Mouse (Mus musculus): ENCODE measurements around the gene 1700113H08Rik.

The 1700113H08Rik gene

GRCm38 (mm10) chr10:87126186-87126824 lies 68.5 kb downstream of the 1700113H08Rik start:
- in situ Hi-C loops (cut with MboI; ENCODE audit: low pct_unique_long_range_greater_than_20kb in 1 of 2, low sequenced_read_pairs in 2 of 2, unreplicated experiment in 1 of 2): no loop called here

GRCm38 (mm10) chr10:87151050-87151449 lies 93.2 kb downstream of the 1700113H08Rik start:
- in situ Hi-C loops (cut with MboI; ENCODE audit: low pct_unique_long_range_greater_than_20kb in 1 of 2, low sequenced_read_pairs in 2 of 2, unreplicated experiment in 1 of 2): no loop called here

GRCm38 (mm10) chr10:87153731-87154505 lies 96.1 kb downstream of the 1700113H08Rik start:
- in situ Hi-C loops (cut with MboI; ENCODE audit: low pct_unique_long_range_greater_than_20kb in 1 of 2, low sequenced_read_pairs in 2 of 2, unreplicated experiment in 1 of 2): no loop called here

- in situ Hi-C loops (cut with MboI; ENCODE audit: low pct_unique_long_range_greater_than_20kb in 1 of 2, low sequenced_read_pairs in 2 of 2, unreplicated experiment in 1 of 2): no loop called here
Measured at GRCm38 (mm10) chr10:87159781-87160180, 101.9 kb downstream of the 1700113H08Rik start.

GRCm38 (mm10) chr10:87196123-87196756 lies 138.4 kb downstream of the 1700113H08Rik start:
- in situ Hi-C loops (cut with MboI; ENCODE audit: low pct_unique_long_range_greater_than_20kb in 1 of 2, low sequenced_read_pairs in 2 of 2, unreplicated experiment in 1 of 2): no loop called here

GRCm38 (mm10) chr10:87198720-87199119 lies 140.9 kb downstream of the 1700113H08Rik start:
- in situ Hi-C loops (cut with MboI; ENCODE audit: low pct_unique_long_range_greater_than_20kb in 1 of 2, low sequenced_read_pairs in 2 of 2, unreplicated experiment in 1 of 2): no loop called here

GRCm38 (mm10) chr10:87209466-87209865 lies 151.6 kb downstream of the 1700113H08Rik start:
- in situ Hi-C loops (cut with MboI; ENCODE audit: low pct_unique_long_range_greater_than_20kb in 1 of 2, low sequenced_read_pairs in 2 of 2, unreplicated experiment in 1 of 2): no loop called here

GRCm38 (mm10) chr10:87211046-87211445 lies 153.2 kb downstream of the 1700113H08Rik start:
- in situ Hi-C loops (cut with MboI; ENCODE audit: low pct_unique_long_range_greater_than_20kb in 1 of 2, low sequenced_read_pairs in 2 of 2, unreplicated experiment in 1 of 2): no loop called here

- in situ Hi-C loops (cut with MboI; ENCODE audit: low pct_unique_long_range_greater_than_20kb in 1 of 2, low sequenced_read_pairs in 2 of 2, unreplicated experiment in 1 of 2): no loop called here
Measured at GRCm38 (mm10) chr10:87212854-87213253, 155.0 kb downstream of the 1700113H08Rik start.

- in situ Hi-C loops (cut with MboI; ENCODE audit: low pct_unique_long_range_greater_than_20kb in 1 of 2, low sequenced_read_pairs in 2 of 2, unreplicated experiment in 1 of 2): no loop called here
Measured at GRCm38 (mm10) chr10:87230071-87230910, 172.4 kb downstream of the 1700113H08Rik start.

- in situ Hi-C loops (cut with MboI; ENCODE audit: low pct_unique_long_range_greater_than_20kb in 1 of 2, low sequenced_read_pairs in 2 of 2, unreplicated experiment in 1 of 2): no loop called here
Measured at GRCm38 (mm10) chr10:87239332-87240008, 181.6 kb downstream of the 1700113H08Rik start.

GRCm38 (mm10) chr10:87271724-87272123 lies 213.9 kb downstream of the 1700113H08Rik start:
- in situ Hi-C loops (cut with MboI; ENCODE audit: low pct_unique_long_range_greater_than_20kb in 1 of 2, low sequenced_read_pairs in 2 of 2, unreplicated experiment in 1 of 2): no loop called here

GRCm38 (mm10) chr10:87272133-87272622 lies 214.3 kb downstream of the 1700113H08Rik start:
- in situ Hi-C loops (cut with MboI; ENCODE audit: low pct_unique_long_range_greater_than_20kb in 1 of 2, low sequenced_read_pairs in 2 of 2, unreplicated experiment in 1 of 2): no loop called here

- in situ Hi-C loops (cut with MboI; ENCODE audit: low pct_unique_long_range_greater_than_20kb in 1 of 2, low sequenced_read_pairs in 2 of 2, unreplicated experiment in 1 of 2): no loop called here
Measured at GRCm38 (mm10) chr10:87275075-87275474, 217.2 kb downstream of the 1700113H08Rik start.
